Mouse (Mus musculus): ENCODE results near the gene Olfr1286.

The Olfr1286 gene

GRCm38 (mm10) chr2:111422931-111423330 lies at the start of gene Olfr1286:
Gene Olfr1286, minus strand, starts transcription at chr2:111423115.
- no peak for DNase-seq

DNA sequence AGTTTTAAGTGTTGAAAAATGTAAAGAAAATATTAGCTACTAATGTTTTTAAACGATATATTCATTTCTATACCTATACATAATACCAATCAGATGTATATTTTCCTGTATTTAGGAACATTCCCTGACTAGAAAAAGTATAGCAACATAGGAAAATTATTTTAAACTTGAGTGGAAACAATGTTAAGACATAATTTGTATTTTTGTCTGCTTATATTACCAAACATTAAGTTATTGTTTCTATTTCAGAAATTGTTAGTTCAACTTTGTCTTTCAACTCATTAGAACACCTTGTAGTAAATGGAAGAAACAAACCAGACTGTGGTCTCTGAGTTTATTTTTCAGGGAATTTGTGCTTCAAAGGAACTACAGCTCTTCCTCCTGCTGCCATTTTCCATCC lies 25.9 kb upstream of the Olfr1286 start, which contains the start of gene Olfr1287:
Gene Olfr1287 (plus strand): TSS at position 301 of the 400 bp plus-strand sequence.
- DNase-seq, result no peak

- DNase-seq, result no peak
These were observed 47.7 kb downstream of the Olfr1286 start, which contains the start of gene Olfr1284 for GRCm38 (mm10) chr2:111375222-111375621. Gene Olfr1284, plus strand, starts transcription at chr2:111375522.

Measured in retina, postnatal 1 day (tissue).